Mouse (Mus musculus) urinary bladder, postnatal 36 days (tissue): ENCODE results near the gene Sh3yl1.

Experiments
- DNase-seq, 2 experiments: peaks; one replicate each; pipeline ENCODE4 v3.0.0; 2022; ENCODE audit warnings: low spot score in 2 of 2, mixed read lengths in 1 of 2

The Sh3yl1 gene

GRCm38 (mm10) chr12:30911261-30912047 lies at the start of gene Sh3yl1, which contains the start of gene Acp1:
Sh3yl1 (plus strand) TSS chr12:30911668.
Acp1 (minus strand) TSS chr12:30911589.
- DNase-seq = peak; percentile 95 to 97

GRCm38 (mm10) chr12:30864347-30864746 lies 47.1 kb upstream of the Sh3yl1 start:
- no peak for DNase-seq

GRCm38 (mm10) chr12:30865781-30866180 lies 45.7 kb upstream of the Sh3yl1 start:
- DNase-seq = no peak

- DNase-seq = no peak
Observed at GRCm38 (mm10) chr12:30879447-30879846, 32.0 kb upstream of the Sh3yl1 start.

GRCm38 (mm10) chr12:30883592-30883985 lies 27.9 kb upstream of the Sh3yl1 start:
- no peak for DNase-seq

GRCm38 (mm10) chr12:30883986-30884621 lies 27.4 kb upstream of the Sh3yl1 start, which contains the start of gene Alkal2:
Alkal2 (plus strand) TSS chr12:30884322.
- DNase-seq = peak in 1 of 2 experiments; percentile 8

- DNase-seq = no peak
Observed at GRCm38 (mm10) chr12:30884622-30885230, 26.7 kb upstream of the Sh3yl1 start.

- peak in 1 of 2 experiments; percentile 42 for DNase-seq
Observed at GRCm38 (mm10) chr12:30885891-30886290, 25.6 kb upstream of the Sh3yl1 start.

GRCm38 (mm10) chr12:30888003-30888402 lies 23.5 kb upstream of the Sh3yl1 start:
- no peak for DNase-seq

- DNase-seq = peak; percentile 21 to 46
Observed at GRCm38 (mm10) chr12:30890067-30890466, 21.4 kb upstream of the Sh3yl1 start.

- no peak for DNase-seq
Observed at GRCm38 (mm10) chr12:30891438-30891837, 20.0 kb upstream of the Sh3yl1 start.

GRCm38 (mm10) chr12:30897039-30897438 lies 14.4 kb upstream of the Sh3yl1 start:
- no peak for DNase-seq

GRCm38 (mm10) chr12:30908658-30909057 lies 2.8 kb upstream of the Sh3yl1 start:
- DNase-seq = no peak

- DNase-seq = no peak
Observed at GRCm38 (mm10) chr12:30909881-30910280, 1.6 kb upstream of the Sh3yl1 start.

GRCm38 (mm10) chr12:30910860-30911259 lies 608 bp upstream of the Sh3yl1 start:
- DNase-seq = no peak

- DNase-seq = peak; percentile 71 to 72
Observed at GRCm38 (mm10) chr12:30912048-30912381, 547 bp downstream of the Sh3yl1 start.

- peak in 1 of 2 experiments; percentile 5 for DNase-seq
Observed at GRCm38 (mm10) chr12:30912840-30913239, 1.4 kb downstream of the Sh3yl1 start.

- DNase-seq = no peak
Observed at GRCm38 (mm10) chr12:30922401-30922800, 10.9 kb downstream of the Sh3yl1 start.

GRCm38 (mm10) chr12:30928182-30928581 lies 16.7 kb downstream of the Sh3yl1 start:
- DNase-seq = no peak

- no peak for DNase-seq
Observed at GRCm38 (mm10) chr12:30933299-30933698, 21.8 kb downstream of the Sh3yl1 start.

- DNase-seq = no peak
Observed at GRCm38 (mm10) chr12:30936899-30937298, 25.4 kb downstream of the Sh3yl1 start.
